Mouse (Mus musculus) kidney, postnatal 36 days (tissue): Measurements from ENCODE around the gene Thra.
A peak's percentile ranks its signal among the peaks of the same experiment; 100 is the strongest.
"Not testable (repeated sequence)": the region's sequence is repeated elsewhere in the genome, so short reads cannot be mapped to it uniquely, and the experiment has no call there.

Experiments
- DNase-seq, 2 experiments: peaks; one replicate each; pipeline ENCODE4 v3.0.0; 2021 to 2022; ENCODE audit warnings: mixed read lengths in 2 of 2

The Thra gene

DNA sequence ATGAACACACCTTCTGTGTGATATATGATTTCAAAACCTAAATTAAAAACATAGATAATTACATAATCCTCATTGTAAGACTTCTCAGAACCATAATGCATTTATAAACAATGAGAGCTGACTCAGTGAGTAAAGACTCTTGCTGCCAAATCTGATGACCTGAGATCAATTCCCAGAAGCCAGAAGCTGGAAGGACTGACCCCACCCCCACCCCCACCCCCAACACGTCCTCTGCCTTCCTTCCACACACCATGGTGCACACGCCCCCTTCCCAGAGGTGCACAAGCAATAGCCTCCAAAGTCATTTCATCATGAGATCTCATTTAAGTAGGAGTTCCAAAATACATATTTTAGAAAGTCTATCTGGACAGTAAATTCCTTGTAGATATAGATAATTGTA is 19.7 kb upstream of the Thra start:
- no peak for DNase-seq

DNA sequence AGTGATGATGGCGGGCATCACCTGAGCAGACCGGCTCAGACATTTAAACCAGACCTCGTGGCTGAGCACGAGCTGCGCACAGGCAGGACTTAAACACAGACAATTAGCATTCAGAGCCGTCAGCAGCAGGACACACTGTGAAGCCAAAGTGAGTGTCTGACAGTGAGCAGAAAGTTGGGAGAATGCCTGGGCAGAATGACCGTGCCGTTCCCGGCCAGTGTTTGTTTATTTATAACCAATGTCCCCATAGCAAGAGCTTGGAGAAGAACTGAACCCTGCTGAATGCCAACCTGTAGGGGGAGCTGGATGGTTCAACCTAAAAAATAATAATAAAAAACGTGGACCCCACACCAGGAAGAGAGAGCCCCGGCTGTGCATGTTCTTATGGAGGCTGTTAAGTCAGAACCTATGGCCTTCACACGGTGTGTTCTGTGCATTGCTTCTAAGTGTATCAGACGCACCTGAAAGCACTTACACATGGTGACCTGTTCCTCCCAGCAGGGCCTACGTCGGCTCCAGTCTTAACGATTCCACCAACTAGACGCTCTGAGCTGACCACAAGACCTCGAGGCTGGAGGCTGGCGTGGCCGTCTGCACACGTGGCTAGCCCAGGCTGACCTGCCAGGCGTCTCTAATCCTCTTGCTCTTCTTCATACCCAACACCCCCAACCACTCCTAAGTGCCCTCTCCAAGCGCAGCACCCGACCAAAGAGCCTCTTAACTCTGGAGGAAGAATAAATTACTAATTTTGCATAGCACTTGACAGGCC is 18.8 kb upstream of the Thra start:
- peak; percentile 76 to 83 for DNase-seq

DNA sequence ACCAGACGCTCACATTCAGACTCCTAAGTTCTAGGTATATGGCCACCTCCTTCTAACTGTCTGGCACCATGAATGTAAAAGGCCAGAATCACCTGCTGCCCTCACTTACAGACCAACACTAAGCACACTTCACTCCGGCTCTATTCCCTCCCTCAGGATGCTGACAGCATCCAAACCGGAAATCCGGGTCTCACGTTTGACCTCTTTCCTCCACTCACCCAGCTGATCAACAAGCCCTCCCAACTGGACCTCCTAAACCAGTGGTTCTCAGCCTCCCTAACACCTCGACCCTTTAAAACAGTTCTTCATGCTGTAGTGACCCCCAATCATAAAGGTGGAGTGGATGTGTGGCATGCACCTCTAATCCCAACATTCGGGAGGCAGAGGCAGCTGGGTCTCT is 17.3 kb upstream of the Thra start:
- peak; percentile 31 to 50 for DNase-seq

DNA sequence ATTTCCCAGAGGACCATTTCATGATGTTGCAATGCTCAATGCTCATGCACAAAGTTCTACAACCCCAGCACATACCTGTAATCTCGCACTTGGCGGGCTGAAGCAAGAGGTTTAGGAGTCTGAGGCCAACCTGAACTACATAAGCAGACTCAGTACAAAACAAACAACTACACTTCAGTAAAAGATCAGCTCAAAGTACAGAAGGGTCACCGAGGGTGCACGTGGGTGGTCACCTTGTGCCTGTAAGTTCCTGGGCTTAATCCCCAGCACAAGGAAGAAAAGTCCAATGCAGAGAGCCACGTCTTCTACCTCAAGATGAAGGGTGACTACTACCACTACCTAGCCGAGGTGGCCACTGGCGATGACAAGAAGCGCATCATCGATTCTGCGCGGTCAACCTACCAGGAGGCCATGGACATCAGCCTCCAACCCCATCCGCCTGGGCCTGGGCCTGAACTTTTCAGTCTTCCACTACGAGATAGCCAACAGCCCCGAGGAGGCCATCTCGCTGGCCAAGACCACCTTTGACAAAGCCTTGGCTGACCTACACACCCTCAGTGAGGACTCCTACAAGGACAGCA is 14.4 kb upstream of the Thra start:
- peak in 1 of 2 experiments; percentile 37 for DNase-seq

DNA sequence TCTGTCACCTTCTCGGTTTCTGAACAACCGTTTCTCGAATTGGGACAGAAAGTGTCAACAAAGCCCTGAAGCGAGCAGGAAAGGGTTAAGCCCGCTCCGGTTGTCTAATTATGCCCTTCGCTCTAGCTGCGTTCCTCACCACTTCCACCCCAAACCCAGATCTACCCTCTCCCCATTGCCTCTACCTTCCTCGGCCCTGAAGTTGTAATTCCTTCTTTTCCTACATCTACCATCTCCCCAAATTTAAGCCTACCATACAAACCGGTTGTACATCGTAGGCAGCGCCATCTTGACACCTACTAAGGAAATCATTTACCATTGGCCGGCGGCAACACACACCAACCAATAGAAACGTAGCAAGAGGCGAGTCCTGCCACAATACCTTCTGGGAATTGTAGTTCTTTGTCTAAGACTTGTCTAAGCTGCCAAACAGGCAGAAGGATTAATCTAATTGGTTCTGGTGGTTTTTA is 11.3 kb upstream of the Thra start, which contains the start of gene Med24:
Med24 (minus strand) TSS at position 317 of the 470 bp plus-strand sequence.
- peak; percentile 87 to 95 for DNase-seq

DNA sequence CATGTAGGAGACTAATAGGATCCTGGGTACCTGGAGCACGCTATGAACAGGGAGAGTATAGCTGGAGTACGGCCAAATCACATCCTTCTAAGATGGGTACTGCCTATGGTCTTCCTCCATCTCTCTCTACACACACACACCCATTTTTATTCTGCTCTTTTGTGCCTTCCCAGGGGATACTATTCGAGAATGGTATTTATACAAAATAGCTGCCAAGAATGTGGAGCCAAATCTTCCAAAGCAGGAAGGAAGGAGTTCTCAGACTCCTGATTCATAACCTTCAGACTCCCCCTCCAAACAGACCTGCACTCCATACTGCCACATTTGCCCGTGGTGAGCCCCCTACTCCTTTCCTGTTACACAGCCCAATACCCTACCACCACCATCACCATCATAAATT is 9.7 kb upstream of the Thra start:
- DNase-seq, result no peak

DNA sequence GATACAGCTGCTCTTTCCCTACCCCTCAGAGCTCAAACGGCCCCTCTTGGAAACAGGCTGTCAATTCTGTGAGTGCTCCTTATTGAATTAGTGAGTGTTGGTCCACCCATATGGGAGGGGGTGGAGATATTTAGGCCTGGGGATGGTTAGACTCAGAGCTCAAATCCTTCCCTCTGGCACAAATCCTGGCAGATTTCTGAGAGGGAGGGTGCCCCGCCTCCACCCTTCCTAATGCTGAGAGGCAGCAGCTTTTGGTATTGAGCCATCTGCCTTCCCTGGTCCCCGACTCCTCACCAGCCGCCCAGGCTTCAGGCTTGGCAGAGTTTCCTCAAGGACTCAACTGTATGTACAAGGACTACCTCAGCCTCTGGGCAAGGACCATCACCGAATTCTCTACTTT is 9.3 kb upstream of the Thra start:
- DNase-seq, result no peak

DNA sequence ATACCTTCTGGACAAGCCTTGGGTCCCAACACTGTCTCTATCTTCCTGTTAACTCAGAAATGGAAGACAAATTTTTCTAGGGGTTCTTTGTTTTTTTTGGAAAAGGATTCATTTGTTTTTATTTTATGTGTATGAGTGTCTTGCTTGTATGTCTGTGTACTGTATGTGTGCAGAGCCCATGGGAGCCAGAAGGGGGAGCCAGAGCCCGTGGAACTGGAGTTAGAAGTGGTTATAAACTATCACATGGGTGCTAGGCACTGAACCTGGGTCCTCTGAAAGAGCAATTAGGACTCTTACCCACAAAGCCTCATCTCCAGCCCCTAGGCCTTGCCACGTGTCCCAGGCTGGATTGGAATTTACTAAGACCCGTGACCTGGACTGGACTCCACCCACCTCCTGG is 6.4 kb upstream of the Thra start:
- no peak for DNase-seq

DNA sequence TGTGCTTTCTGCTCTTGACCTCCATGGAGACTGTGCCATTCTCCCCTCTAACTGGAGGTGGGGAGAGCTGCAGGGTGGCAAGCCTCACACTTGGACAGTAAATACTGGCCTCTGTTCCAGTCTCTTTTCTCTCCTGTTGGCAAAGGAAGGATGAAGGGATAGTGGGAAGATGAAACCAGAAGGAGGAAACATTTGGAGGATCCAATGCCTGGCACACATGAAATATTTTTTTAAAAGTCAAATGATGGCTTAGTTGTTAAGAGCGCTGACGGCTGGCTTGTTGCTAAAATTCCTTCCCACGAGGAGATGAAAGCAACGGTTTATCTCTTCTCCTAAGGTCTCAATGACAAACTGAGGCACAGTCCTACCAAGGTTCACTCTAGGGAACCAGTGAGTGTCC is 5.3 kb upstream of the Thra start:
- no peak for DNase-seq

DNA sequence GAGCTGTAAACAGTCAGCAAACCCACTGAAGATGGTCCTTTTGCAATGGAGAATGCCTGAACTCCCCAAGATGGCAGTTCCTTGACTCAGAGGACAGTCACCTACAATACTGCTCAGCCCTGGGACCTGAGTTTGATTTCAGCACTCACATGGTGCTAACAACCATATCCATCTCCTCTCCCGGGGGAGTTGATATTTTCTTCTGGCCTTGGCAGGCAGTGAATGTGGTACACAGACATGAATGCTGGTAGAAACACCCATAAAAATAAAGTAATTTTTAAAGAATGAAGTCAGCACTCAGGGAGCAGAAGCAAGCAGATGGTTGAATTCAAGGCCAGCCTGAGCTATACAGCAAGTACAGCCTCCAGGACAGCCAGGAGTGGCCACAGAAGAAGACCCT is 4.3 kb upstream of the Thra start:
- no peak for DNase-seq

DNA sequence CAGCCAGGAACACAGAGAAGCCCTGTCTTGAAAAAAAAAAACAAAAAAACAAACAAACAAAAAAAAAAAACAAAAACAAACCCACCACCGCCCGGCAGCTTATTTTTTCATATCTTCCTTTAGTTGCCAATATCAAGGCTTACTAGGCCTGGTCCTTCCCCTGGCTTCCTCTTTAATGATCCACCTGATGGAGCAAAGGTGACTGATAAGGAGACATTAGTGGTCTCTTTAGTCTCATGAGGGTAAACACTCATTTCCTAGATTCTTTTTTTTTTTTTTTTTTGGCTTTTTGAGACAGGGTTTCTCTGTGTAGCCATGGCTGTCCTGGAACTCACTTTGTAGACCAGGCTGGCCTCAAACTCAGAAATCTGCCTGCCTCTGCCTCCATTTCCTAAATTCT is 3.2 kb upstream of the Thra start:
- not testable (repeated sequence) for DNase-seq

DNA sequence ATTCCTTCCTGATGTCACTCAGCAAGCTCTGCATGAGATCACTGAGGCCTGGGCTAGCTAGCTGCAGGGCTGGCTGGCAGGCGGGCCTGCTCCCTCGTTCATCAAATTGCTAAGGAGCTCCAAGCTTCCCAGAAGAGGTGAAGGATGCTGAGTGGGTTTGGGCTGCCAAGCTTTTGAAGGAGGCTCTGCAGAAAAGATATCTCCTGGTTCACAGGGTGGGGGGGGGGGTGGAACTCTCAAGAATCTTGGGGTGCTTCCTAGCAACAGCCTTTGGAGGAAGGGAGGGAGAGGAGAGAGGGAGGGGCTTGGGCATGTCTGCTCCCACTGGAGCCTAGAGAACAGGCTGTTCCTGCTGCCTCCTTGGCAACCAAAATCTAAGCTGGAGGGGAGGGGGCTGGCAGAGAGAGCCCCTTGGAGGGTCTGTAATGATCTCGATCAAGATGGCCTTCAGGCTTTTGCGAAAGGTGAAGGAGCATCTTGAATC is 2.0 kb upstream of the Thra start:
- no peak for DNase-seq

DNA sequence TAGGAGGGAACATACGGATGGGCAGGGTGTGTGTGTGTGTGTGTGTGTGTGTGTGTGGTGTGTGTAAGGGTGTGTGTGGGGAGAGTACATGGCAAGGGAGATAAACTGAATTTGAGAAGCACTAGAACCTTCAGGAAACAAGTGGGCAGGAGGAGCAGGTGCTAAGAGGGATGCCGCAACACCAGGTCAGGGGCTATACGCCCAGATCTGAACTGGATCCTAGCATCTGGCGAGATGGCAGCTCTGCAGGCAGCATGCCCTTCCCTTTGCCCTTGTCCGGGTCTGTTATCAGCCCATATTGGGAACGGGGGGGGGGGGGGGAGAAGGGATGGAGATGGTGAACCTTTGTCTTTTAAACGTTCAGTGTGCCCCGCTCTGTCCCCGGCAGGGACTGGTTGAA is 1.5 kb upstream of the Thra start:
- DNase-seq, result no peak

DNA sequence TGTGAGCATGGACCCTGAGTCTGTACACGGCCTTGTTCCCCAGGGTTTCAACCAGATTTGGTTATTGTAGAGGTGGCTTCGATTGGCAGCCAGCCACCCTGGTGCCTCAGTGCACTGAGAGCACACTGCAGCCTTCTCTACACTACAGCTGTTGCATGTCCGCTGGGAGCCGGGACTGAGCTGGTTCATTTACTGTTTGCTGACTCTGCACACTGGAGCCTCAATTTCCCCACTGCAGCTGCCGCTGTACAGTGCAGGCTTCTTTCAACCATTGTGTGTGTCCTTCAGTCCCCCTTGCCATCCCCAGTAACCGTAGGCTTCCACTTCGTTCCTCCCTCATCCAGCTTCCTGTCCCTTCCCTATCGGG is 429 bp upstream of the Thra start:
- DNase-seq, result no peak

DNA sequence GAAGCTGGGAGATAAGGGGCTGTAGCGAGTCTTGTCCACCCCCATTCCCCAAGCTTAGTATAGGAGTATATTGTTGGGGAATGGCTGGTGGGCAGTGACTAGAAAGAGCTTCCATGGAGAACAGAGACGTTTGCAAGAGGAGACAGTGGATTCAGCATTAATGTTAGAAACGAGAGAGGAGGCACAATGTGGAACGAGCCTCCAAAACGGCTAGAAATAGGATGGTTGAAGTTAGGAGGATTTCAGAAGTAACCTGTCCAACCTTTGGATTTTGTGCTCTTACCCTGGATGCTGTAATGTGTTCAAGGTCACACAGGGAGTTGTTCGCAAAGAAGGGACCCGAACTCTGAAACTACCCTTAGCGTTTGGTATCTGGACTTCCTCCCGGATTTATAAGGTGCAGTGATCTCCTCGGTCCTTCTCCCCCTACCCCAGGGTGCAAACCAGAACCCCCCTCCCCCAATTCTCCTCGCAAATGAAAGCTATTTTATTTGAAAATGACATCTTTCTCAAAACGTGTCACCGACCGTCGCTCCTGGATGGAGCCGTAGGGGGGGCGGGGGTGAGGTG is 698 bp downstream of the Thra start:
- DNase-seq, result no peak

DNA sequence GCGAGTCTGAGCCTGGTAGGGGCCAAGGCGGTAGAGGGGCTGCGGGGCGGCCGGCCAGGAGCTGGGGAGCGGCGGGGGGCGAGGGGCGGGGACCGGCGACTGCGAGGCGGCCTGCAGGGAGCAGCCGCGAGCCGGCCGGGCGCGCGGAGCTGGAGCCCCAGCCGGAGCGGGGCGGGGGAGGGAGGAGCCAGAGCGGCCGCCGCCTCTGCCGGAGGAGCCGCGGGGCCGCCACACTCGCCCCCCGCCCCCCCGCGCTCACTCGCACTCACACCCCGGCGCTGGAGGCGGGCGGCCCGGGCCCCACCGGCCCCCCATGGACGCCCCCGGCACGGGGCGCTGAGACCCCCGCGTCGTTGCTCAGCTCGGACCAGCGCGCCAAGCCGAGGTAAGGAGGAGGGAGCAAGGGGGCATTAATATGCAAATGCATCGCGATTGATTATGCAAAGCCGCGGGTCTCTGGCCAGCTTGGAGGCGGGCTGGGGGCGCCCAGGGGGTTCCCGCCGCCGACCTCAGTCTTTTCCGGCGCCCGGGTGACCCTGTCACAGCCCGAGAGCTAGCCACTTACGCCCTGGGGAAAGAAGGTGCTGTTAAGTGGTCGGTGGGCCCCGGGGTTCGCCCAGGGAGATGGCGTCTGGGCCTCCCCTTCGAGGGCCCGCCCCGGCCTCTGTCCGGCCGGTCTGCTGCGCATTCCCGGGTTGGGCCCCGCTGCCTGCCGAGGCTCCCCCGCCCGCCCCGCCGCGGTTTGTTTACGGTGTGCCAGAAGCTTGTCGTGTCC is 1.4 kb downstream of the Thra start:
- DNase-seq, result peak; percentile 78 to 94

DNA sequence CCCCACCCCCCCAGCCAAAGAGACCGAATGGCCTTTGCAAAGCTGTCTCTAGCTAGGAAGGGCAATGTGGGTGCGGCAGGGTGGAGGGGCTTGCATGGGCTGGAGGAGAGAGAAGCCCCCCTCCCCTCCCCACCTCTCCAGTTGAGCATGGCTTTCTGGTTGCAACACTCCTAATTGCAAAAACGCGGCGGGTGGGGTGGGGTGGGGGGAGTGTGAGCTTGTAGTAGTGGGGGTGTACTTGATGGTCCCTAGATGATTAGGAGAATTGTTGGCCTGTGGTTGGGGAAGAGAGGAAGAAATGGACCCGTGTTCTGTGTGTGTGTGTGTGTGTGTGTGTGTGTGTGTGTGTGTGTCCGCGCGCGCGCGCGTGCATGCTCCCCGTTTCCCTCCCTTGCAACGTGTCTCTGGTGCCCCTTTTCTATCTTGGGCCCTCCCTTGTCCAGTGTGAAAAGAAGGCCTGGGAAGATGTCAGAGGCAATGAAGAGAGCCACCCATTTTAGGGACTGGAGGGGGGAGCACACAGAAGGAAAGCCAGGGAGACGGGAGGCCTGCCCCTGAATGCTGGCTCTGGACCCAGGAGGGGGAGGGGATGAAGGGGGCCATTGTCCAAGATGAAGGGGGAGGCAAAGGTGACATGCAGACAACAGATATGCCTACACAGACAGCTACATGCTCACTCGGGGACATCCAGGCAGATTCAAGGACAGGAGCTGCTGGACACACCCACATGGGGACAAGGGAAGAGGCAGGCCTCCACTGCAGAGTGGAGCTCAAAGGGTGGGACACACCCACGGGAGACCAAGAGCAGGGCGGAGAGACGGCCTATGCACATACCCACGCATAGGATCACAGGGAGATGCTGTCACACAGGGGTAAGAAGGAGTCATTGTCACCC is 2.2 kb downstream of the Thra start:
- DNase-seq, result peak in 1 of 2 experiments; percentile 55

DNA sequence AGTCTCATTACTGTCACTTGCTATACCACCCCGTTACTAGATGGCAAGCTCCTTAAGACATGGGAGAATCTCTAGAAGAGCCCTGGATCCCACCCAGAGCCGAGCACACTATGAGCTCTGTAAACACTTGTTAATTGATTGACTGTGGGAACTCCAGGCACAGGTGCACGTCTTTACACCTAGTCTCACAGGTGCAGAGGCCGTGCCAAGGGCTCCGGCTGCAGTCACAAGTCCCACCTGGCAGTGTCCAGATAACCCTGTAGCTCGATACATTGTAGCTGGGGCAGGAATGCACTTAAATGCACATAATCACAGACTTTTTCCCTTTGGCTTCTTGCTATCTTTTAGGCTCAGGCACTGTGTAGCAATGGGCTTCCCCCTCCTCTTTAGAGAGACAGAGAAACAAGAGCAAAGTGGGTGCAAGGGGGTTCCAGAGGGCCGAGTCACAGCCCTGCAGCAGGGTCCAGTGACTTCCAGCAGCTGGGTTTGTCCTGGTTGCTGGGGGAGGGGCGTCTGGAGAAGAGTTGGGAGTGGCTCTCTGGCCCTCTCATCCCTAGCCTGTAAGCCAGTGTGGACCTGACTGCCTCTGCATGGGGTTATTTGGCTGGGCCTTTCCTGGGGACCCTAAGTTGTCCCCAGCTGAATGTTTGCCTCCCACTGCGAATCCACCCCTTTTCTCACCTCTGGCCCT is 3.4 kb downstream of the Thra start:
- DNase-seq, result peak; percentile 84

DNA sequence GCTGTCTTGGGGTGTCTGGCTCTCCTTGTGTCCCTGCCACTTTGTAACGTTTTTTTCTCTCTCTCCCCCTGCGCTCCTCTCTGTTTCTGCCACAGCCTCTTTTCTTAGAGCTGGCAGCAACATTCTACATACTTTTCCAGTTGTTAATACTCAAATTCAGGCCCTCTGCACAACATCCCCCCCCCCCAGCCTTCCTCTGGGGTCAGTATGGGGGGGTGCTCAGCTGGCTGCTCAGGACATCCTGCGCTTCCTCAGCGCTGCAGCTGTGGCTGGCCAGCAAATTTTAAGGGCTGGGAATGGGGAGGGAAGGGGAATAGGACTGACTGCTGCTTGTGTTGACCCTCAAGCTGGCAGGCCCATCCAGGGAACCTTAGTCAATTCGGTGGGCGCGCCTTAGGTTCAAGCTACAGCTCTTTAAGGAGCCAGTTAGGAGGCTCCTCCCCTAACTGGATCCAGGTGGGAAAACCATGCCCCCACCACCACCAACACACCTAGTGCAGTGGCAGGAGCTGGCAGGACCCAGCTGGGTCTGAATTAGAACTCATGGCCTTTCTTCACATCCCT is 4.1 kb downstream of the Thra start:
- DNase-seq, result peak in 1 of 2 experiments; percentile 59

DNA sequence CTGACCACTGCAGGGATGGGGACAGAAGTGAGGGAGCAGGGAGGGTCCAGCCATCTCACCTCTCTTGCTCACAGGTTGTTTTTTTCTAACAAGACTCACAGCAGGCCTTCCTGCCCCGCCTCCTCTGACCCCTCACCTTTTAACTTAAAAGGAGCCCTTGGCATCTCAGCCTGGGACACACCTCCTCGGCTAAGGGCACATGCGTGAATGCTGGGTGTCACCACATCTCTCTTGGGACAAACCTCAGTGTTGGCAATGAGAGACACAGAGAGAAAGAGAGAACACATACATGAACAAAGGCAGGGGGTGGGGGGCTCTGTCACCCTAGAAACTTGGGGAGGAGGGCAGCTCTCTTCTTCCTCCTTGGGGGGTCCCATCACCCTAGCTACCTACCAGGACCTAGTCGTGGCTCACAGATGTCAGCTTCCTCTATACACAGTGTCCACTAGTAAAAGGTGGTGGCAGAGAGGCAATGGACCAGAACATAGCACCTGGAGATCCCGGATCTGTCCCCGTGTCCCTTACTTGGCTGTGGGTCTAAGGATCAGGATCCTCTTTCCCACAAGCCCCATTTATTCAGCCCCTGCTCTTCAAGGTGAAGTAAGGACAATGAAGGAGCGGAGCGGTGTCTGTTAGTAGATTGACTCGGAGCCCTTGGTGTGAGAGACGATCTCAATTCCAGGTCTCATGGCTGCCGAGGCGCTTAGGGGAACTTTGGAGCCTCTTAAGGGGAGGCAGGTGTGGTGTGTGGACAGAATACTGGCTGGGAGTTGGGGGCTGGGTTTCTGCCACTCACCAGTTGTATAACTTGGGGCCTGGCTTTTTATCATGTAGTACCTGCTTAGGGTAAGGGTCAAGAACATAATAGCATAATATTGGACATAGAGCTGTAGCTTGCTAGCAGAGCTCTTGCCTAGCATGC is 5.8 kb downstream of the Thra start:
- DNase-seq, result peak in 1 of 2 experiments; percentile 47
